Mouse (Mus musculus) embryonic fibroblast, embryonic 13.5 days (primary cell): ENCODE data around the gene Ugt1a10.
"Not testable (repeated sequence)": the region's sequence is repeated elsewhere in the genome, so short reads cannot be mapped to it uniquely, and the experiment has no call there.

Source experiments
- CTCF ChIP-seq: IDR thresholded peaks from 2 replicates; pipeline ENCODE4 v1.5.1; 2011; ENCODE audit warnings: mild to moderate bottlenecking, control low read depth, low read length, moderate library complexity, borderline replicate concordance; ENCODE audit not compliant: insufficient read depth
- POLR2A ChIP-seq: IDR thresholded peaks from 2 replicates; pipeline ENCODE4 v1.6.1; 2011; ENCODE audit warnings: low read depth, mild to moderate bottlenecking, control low read depth, low read length, moderate library complexity

- not testable (repeated sequence) for TF ChIP-seq CTCF, POLR2A
These were observed 79.3 kb downstream of the Ugt1a10 start, which contains the start of gene Ugt1a6a for GRCm38 (mm10) chr1:88134457-88135011.
